Mouse (Mus musculus): ENCODE data around the gene Mpp1. TPM values are rescaled to one million over a fixed set of nuclear protein-coding genes. Genes with fewer than 3 reads are reported as not detected.

Mpp1 gene
- polyA plus RNA-seq, 1 experiment, result 85.1 TPM

DNA sequence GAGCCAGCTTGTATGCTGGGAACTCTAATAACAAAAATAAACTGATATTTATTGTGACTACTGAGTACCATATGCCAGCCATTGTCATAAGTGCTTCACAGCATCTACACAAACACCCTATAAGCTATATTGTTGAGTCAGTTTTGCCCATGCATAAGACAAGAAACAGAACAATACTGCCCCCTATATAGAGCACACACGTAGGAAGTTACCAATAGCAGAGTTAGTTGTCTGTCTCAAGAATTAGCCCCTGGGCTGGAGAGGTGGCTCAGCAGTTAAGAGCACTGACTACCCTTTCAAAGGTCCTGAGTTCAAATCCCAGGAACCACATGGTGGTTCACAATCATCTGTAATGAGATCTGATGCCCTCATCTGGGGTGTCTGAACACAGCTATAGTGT, 45.2 kb downstream of the Mpp1 start:
- H3K4me1 ChIP-seq (ENCODE audit: control insufficient read depth, insufficient read depth, low read length), result no peaks in the 10 kb centered on the region

DNA sequence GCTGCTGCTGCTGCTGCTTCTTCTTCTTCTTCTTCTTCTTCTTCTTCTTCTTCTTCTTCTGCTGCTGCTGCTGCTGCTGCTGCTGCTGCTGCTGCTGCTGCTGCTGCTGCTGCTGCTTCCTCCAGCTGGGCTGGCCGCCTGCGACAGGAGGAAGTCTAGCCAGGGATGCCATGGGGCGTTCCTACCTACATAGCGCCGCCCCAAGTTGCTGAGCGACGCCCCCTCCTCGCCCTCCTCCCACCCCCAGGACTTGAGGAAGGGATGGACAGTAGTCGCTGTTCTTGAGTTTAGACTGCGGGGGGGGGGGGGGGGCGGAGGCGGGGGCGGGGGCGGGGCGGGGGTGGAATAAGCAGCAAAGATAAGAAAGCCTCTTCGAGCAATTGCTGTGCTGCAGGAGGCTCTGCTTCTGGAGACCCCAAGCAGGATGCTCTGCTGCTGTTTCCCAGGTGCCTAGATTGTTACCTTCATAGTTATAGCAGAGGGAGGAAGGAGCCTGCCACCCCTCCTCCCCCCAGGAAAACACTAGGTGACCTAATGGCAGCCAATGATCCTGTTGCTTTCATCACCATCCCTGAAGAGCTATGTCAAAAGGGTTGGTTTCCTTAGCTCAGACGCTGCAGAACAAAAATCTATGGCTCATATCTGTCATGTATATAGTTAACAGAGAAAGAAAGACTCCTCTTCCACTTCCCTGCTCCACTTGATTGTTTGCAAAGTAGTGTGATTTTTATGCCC, 45.9 kb downstream of the Mpp1 start, which contains the start of gene Gab3:
TSS of gene Gab3 (minus strand) at position 685 of the 735 bp plus-strand sequence.
- peak within 1 kb of the TSS; percentile 53 for H3K4me3 ChIP-seq (ENCODE audit: low read depth, low read length)
- H3K36me3 ChIP-seq (ENCODE audit: control insufficient read depth, insufficient read depth, low read length, poor library complexity, severe bottlenecking), result no peaks in the 10 kb centered on the region
- H3K4me1 ChIP-seq (ENCODE audit: control insufficient read depth, insufficient read depth, low read length), result no peaks in the 10 kb centered on the region
- no peaks in the 10 kb centered on the region for H3K9me3 ChIP-seq (replicated peaks; ENCODE audit: control insufficient read depth, insufficient read depth, low read length, poor library complexity, severe bottlenecking)
- no peak within 1 kb of the TSS for H3K9ac ChIP-seq (ENCODE audit: low read depth, poor library complexity, severe bottlenecking)
- H3K27ac ChIP-seq (ENCODE audit: insufficient read depth, low read length), result no peak within 1 kb of the TSS
- no peaks in the 10 kb centered on the region for H3K27me3 ChIP-seq (ENCODE audit: control insufficient read depth, insufficient read depth, low read length, poor library complexity, severe bottlenecking)
- no peak for TF ChIP-seq EP300 (IDR thresholded peaks at IDR 0.05; ENCODE audit: insufficient read depth, low read depth, low read length)
- no peak for TF ChIP-seq POLR2A (IDR thresholded peaks at IDR 0.05; ENCODE audit: insufficient read depth, low read length)
- no peak for TF ChIP-seq CTCF (IDR thresholded peaks at IDR 0.05; ENCODE audit: low read depth, low read length)

More for the DNA sequence above, 45.2 kb downstream of the Mpp1 start:
- H3K9me3 ChIP-seq (replicated peaks; ENCODE audit: control insufficient read depth, insufficient read depth, low read length, poor library complexity, severe bottlenecking), result no peaks in the 10 kb centered on the region
- H3K27me3 ChIP-seq (ENCODE audit: control insufficient read depth, insufficient read depth, low read length, poor library complexity, severe bottlenecking), result no peaks in the 10 kb centered on the region
- H3K36me3 ChIP-seq (ENCODE audit: control insufficient read depth, insufficient read depth, low read length, poor library complexity, severe bottlenecking), result no peaks in the 10 kb centered on the region
- no peak overlapping the region for H3K4me3 ChIP-seq (ENCODE audit: low read depth, low read length)
- no peak overlapping the region for H3K27ac ChIP-seq (ENCODE audit: insufficient read depth, low read length)
- no peak overlapping the region for H3K9ac ChIP-seq (ENCODE audit: low read depth, poor library complexity, severe bottlenecking)
- TF ChIP-seq POLR2A (IDR thresholded peaks at IDR 0.05; ENCODE audit: insufficient read depth, low read length) (no peak), EP300 (IDR thresholded peaks at IDR 0.05; ENCODE audit: insufficient read depth, low read depth, low read length) (no peak), CTCF (IDR thresholded peaks at IDR 0.05; ENCODE audit: low read depth, low read length) (no peak)

DNA sequence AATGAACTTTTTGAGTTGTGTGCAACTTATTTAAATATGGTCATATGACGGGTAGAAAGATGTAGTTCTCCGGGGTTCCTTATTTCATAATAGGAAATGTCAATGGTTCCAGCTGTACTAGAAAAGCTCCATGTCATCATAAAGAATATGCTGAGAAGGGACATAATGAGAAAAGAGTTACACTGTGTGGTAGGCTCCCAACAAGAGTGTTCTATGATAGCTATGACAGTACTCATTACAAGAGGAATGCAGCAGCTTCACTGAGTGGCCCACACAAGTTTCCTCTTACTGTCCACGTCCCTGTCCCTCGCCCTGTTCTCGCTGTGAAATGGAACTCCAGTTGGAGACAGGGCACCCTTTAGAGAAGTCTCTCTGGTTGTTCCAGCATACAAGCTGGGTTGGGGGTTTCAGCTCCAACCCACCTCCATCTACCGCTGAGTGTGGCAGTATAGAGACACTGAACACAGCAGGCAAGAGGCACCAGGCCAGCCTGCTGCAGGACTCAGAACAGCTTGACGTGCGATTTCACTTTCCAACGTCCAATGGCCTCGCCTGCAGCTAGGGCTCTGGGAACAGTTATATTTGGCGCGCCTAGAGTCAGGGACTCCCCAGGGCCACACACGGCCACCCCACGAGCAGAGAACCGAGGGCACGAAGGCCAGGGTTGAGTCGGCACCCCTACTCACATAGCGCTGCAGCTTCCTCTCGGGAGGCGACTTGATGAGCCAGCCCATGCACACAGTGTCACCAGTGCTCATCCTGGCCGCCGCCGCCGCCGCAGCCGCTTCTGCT, 46.6 kb downstream of the Mpp1 start:
- Histone ChIP-seq H3K9ac (ENCODE audit: low read depth, poor library complexity, severe bottlenecking) (no peak overlapping the region), H3K4me1 (ENCODE audit: control insufficient read depth, insufficient read depth, low read length) (no peaks in the 10 kb centered on the region), H3K36me3 (ENCODE audit: control insufficient read depth, insufficient read depth, low read length, poor library complexity, severe bottlenecking) (no peaks in the 10 kb centered on the region), H3K9me3 (replicated peaks; ENCODE audit: control insufficient read depth, insufficient read depth, low read length, poor library complexity, severe bottlenecking) (no peaks in the 10 kb centered on the region), H3K27ac (ENCODE audit: insufficient read depth, low read length) (no peak overlapping the region), H3K4me3 (ENCODE audit: low read depth, low read length) (peak overlapping the region; percentile 53), H3K27me3 (ENCODE audit: control insufficient read depth, insufficient read depth, low read length, poor library complexity, severe bottlenecking) (no peaks in the 10 kb centered on the region)
- no peak for TF ChIP-seq POLR2A (IDR thresholded peaks at IDR 0.05; ENCODE audit: insufficient read depth, low read length)
- TF ChIP-seq EP300 (IDR thresholded peaks at IDR 0.05; ENCODE audit: insufficient read depth, low read depth, low read length), result no peak
- no peak for TF ChIP-seq CTCF (IDR thresholded peaks at IDR 0.05; ENCODE audit: low read depth, low read length)

DNA sequence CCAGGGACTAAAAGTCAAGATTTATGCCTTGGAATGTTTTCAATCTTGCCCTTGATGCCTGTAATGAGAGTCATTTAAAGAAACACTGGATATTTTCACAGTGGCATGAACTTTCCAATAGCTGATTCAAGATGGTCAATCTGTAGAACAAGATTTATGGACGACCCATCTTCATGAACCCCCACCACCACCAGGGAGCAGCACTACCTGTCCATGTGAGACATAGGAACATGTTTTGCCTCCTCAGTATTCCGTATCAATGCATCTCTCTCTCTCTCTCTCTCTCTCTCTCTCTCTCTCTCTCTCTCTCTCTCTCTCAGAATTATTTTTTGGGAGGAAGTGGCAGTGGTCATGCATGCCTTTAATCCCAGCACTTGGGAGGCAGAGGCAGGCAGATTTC, 48.5 kb downstream of the Mpp1 start:
- Histone ChIP-seq H3K4me1 (ENCODE audit: control insufficient read depth, insufficient read depth, low read length) (no peaks in the 10 kb centered on the region), H3K4me3 (ENCODE audit: low read depth, low read length) (no peak overlapping the region), H3K9me3 (replicated peaks; ENCODE audit: control insufficient read depth, insufficient read depth, low read length, poor library complexity, severe bottlenecking) (no peaks in the 10 kb centered on the region), H3K9ac (ENCODE audit: low read depth, poor library complexity, severe bottlenecking) (no peak overlapping the region), H3K36me3 (ENCODE audit: control insufficient read depth, insufficient read depth, low read length, poor library complexity, severe bottlenecking) (no peaks in the 10 kb centered on the region), H3K27me3 (ENCODE audit: control insufficient read depth, insufficient read depth, low read length, poor library complexity, severe bottlenecking) (no peaks in the 10 kb centered on the region), H3K27ac (ENCODE audit: insufficient read depth, low read length) (no peak overlapping the region)
- no peak for TF ChIP-seq POLR2A (IDR thresholded peaks at IDR 0.05; ENCODE audit: insufficient read depth, low read length)

Other genes with a start within 250 kb of the Mpp1 start
- 0.46 and 0.82 TPM in 2 replicates for gene Gab3, start 45.6 kb downstream of the Mpp1 start, polyA plus RNA-seq (2011; ENCODE audit: insufficient read depth, insufficient read length, low read depth, missing spikeins)
- 254 and 264 TPM in 2 replicates for gene Dkc1, start 35.2 kb downstream of the Mpp1 start, polyA plus RNA-seq (2011; ENCODE audit: insufficient read depth, insufficient read length, low read depth, missing spikeins)
- gene Smim9, start 32.8 kb upstream of the Mpp1 start, polyA plus RNA-seq (2011; ENCODE audit: insufficient read depth, insufficient read length, low read depth, missing spikeins), result not detected in 2 replicates